Mouse (Mus musculus) central nervous system, embryonic 11.5 days (tissue): ENCODE measurements around the gene Defb33. TPM values are rescaled to one million over a fixed set of nuclear protein-coding genes. Genes with fewer than 3 reads are reported as not detected.

Source experiments
- polyA plus RNA-seq: library from polyadenylated mRNA; depleted of rRNA; stranded (reverse); fragments of >200 nt; gene quantifications from 2 replicates; pipeline ENCODE4 v1.2.3, GENCODE M21; 2012; rRNA removed

Gene Defb33
- not detected in 2 replicates for polyA plus RNA-seq

DNA sequence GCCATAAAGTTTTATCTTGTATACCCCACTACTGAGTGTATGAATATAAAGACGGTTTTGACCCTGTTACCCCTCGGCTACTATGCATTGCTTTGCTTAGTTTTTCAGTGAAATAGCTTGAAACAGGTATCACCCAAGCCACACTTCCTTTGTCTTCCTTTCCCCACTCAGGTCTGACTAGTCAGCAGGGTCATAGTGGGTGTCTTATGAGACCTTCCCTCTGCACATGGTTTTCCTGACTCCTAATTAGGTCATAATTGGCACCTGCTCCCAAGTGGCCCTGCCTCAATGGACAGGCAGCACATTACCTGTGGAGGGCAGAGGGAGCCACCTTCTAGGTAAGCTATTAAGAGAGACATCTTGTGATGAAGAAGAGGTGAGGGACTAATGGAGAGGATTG lies at the start of gene Defb33:
Gene Defb33, plus strand, starts transcription at position 301 of the 400 bp plus-strand sequence.

DNA sequence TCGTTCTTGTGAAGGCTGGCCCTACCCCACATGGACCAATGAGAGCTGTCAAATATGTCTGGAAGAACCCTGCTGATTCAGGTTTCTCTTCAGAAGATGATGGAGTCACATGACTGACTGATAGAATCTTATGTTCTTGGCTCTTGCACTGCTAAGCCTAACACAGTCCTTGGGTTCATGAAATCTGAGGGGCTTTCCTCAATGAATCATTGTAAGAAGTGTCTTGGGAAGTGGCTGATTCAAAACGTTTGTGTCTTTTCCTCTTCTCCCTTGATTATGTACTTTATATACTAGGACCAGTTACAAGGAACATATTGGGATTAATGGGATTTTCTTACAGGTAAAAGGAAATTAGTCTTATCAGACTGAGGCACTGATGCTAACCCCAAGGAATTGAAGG lies 10.1 kb downstream of the Defb33 start, which contains the start of gene Gm15056:
Gene Gm15056, minus strand, starts transcription at position 101 of the 400 bp plus-strand sequence.

DNA sequence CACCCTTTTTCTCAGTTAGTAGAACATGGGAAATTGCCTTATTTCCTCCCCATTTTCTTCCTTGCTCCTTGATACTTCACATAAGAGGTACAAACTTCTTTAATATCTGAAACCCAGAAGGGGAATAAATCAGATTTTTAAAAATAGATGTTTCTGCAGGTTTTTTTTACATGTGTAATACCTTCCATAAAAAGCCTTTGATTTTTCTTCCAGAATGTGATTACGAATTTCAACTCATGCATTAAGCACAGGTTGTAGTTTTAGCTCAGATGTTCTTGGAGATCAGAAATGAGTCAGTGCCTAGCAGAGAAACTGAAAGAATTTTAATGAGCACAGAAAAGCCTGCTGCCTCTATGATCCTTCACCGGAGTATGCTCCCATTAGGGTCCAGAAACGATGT lies 29.5 kb downstream of the Defb33 start, which contains the start of gene Gm6040:
Gene Gm6040, minus strand, starts transcription at position 101 of the 400 bp plus-strand sequence.

DNA sequence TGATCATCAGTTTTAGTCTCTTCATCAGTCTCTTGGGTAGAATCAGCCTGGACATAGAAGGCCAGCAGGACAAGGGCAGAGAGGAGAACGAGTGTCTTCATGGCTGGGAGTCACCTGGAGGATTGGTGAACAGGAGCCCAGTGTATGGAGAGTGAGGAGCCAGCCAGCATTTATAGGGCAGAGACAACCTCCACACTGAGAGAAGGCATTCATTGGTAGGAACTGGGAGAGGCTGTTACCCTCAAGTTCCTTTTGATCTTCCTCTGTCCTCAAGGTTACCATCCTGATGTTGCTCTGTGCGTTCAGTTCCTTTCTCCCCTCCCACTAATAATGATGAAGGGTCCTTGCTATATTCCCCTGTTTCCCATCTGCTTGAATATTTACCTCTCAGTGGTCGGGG lies 52.1 kb downstream of the Defb33 start, which contains the start of gene AY761185:
Gene AY761185, minus strand, starts transcription at position 101 of the 400 bp plus-strand sequence.

Other genes starting within 250 kb of the Defb33 start
- not detected in 2 replicates for gene Gm15056, start 10.0 kb downstream of the Defb33 start, polyA plus RNA-seq
- gene Gm6040, start 29.4 kb downstream of the Defb33 start, polyA plus RNA-seq = not detected in 2 replicates
- not detected in 2 replicates for gene AY761185, start 52.0 kb downstream of the Defb33 start, polyA plus RNA-seq
- gene Defa21, start 132.9 kb downstream of the Defb33 start, polyA plus RNA-seq = not detected in 2 replicates
- gene Defa23, start 162.4 kb downstream of the Defb33 start, polyA plus RNA-seq = not detected in 2 replicates
- gene Defa35, start 172.4 kb downstream of the Defb33 start, polyA plus RNA-seq = not detected in 2 replicates
- not detected in 2 replicates for gene Defa25, start 191.8 kb downstream of the Defb33 start, polyA plus RNA-seq
- not detected in 2 replicates for gene Gm14851, start 203.4 kb downstream of the Defb33 start, polyA plus RNA-seq
- gene Defa30, start 242.0 kb downstream of the Defb33 start, polyA plus RNA-seq = not detected in 2 replicates